Mouse (Mus musculus) olfactory bulb, adult 2 months (tissue): Measurements from ENCODE around the gene Agpat3.

Experiments used
- CTCF ChIP-seq: fragments of 200-500 bp; IDR thresholded peaks from 2 replicates; pipeline ENCODE4 v1.5.1; 2012; ENCODE audit warnings: low read depth, mild to moderate bottlenecking, low read length, moderate library complexity; ENCODE audit not compliant: insufficient read depth
- POLR2A ChIP-seq: fragments of 200-500 bp; IDR thresholded peaks from 2 replicates; pipeline ENCODE4 v1.6.1; 2012; ENCODE audit warnings: mild to moderate bottlenecking, low read depth, low read length, moderate library complexity; ENCODE audit not compliant: insufficient read depth

GRCm38 (mm10) chr10:78285409-78285808, 66.9 kb downstream of the Agpat3 start:
- TF ChIP-seq POLR2A (no peak), CTCF (no peak)
